Mouse (Mus musculus) hindbrain, embryonic 10.5 days (tissue): ENCODE results near the gene Kif23. TPM values are rescaled to one million over a fixed set of nuclear protein-coding genes. Genes with fewer than 3 reads are reported as not detected.
A peak's percentile ranks its signal among the peaks of the same experiment; 100 is the strongest.

Source experiments
- DNase-seq: peaks from one replicate; pipeline ENCODE4 v3.0.0-alpha.2; 2017; ENCODE audit warnings: low spot score
- H3K27ac ChIP-seq: fragments of 300-500 bp; sonication (generic); 2 replicates; pipeline ENCODE4 v1.5.1; 2016; ENCODE audit warnings: mild to moderate bottlenecking, moderate library complexity
- H3K27me3 ChIP-seq: fragments of 300-500 bp; sonication (generic); 2 replicates; pipeline ENCODE4 v1.6.1; 2016; ENCODE audit warnings: mild to moderate bottlenecking; ENCODE audit not compliant: poor library complexity, insufficient read depth, severe bottlenecking
- H3K36me3 ChIP-seq: fragments of 300-500 bp; sonication (generic); 2 replicates; pipeline ENCODE4 v1.6.1; 2016; ENCODE audit warnings: mild to moderate bottlenecking, moderate library complexity
- H3K4me1 ChIP-seq: fragments of 300-500 bp; sonication (generic); replicated peaks from 2 replicates; pipeline ENCODE4 v1.6.1; 2016; ENCODE audit warnings: mild to moderate bottlenecking
- H3K4me3 ChIP-seq: fragments of 300-500 bp; sonication (generic); 2 replicates; pipeline ENCODE4 v1.5.1; 2016; ENCODE audit warnings: mild to moderate bottlenecking, moderate library complexity
- H3K9me3 ChIP-seq: fragments of 300-500 bp; sonication (generic); 2 replicates; pipeline ENCODE4 v1.6.1; 2016; ENCODE audit warnings: mild to moderate bottlenecking, moderate library complexity
- WGBS: fragments of 180-500 bp; shearing (Covaris S2); methylation state at CpG from one replicate; pipeline ENCODE4 v1.1.7; 2016; 5-methylcytosine and 5-hydroxymethylcytosine counted together
- polyA plus RNA-seq: library from polyadenylated mRNA; unstranded; fragments of >200 nt; fragmentation: Nextera tagmentation; extraction: Ambion mirVana; gene quantifications from 2 replicates; pipeline ENCODE4 v1.2.1, GENCODE M21; 2016

Gene Kif23
- polyA plus RNA-seq, 1 experiment from 2014 or later, result 75.7 TPM

DNA sequence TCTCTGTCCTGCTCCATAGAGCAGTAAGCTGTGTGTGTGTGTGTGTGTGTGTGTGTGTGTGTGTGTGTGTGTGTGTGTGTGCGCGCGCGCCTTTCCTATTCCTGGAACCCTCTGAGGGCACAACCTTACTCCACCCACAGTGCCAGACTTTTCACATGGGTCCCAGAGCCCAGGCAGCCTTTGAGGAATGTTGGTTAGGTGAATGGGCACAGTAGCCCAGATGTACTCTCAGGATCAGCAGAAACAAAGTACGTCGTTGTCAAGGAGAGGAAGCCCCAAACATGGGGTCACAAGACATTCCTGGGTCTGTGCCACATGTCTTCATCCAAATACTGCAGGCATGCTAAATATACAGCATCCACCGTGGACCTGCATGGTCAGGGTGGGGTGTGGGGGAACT is 19.4 kb upstream of the Kif23 start:
- no peak for DNase-seq
- no peak overlapping the region for H3K27ac ChIP-seq
- H3K36me3 ChIP-seq, result no peaks in the 10 kb centered on the region
- no peaks in the 10 kb centered on the region for H3K9me3 ChIP-seq
- peaks cover 13% of the 10 kb centered on the region for H3K4me1 ChIP-seq
- peaks cover 7% of the 10 kb centered on the region; the same call in 1 of the 2 replicates for H3K27me3 ChIP-seq
- WGBS, result 92% methylated on average over 7 of the region's 7 CpGs
- no peak overlapping the region for H3K4me3 ChIP-seq

- Histone ChIP-seq H3K27ac (peak overlapping the region; percentile 36; the same call in 1 of the 2 replicates), H3K4me1 (peaks cover 17% of the 10 kb centered on the region), H3K27me3 (0 out of 2 replicates have a peak, but pooled peaks cover 1% of the 10 kb centered on the region), H3K9me3 (no peaks in the 10 kb centered on the region), H3K4me3 (no peak overlapping the region), H3K36me3 (no peaks in the 10 kb centered on the region)
- 46% methylated on average over 4 of the region's 4 CpGs for WGBS
- DNase-seq, result peak; percentile 66
These were observed 18.9 kb upstream of the Kif23 start for GRCm38 (mm10) chr9:61965411-61965930.

GRCm38 (mm10) chr9:61963356-61963755 is 16.8 kb upstream of the Kif23 start:
- H3K27me3 ChIP-seq, result no peaks in the 10 kb centered on the region
- no peak for DNase-seq

GRCm38 (mm10) chr9:61961181-61961580 is 14.6 kb upstream of the Kif23 start:
- WGBS, result 89% methylated on average over 4 of the region's 4 CpGs
- H3K4me1 ChIP-seq, result peaks cover 27% of the 10 kb centered on the region
- DNase-seq, result no peak
- H3K9me3 ChIP-seq, result no peaks in the 10 kb centered on the region
- no peaks in the 10 kb centered on the region for H3K27me3 ChIP-seq
- no peaks in the 10 kb centered on the region for H3K36me3 ChIP-seq
- H3K4me3 ChIP-seq, result no peak overlapping the region
- 0 out of 2 replicates have a peak overlapping the region, but pooled peaks have one; percentile 45 for H3K27ac ChIP-seq

More at GRCm38 (mm10) chr9:61963356-61963755, 16.8 kb upstream of the Kif23 start:
- Histone ChIP-seq H3K9me3 (no peaks in the 10 kb centered on the region), H3K27ac (no peak overlapping the region), H3K4me3 (no peak overlapping the region), H3K4me1 (peaks cover 27% of the 10 kb centered on the region), H3K36me3 (no peaks in the 10 kb centered on the region)
- 80% methylated on average over 6 of the region's 6 CpGs for WGBS

- no peak for DNase-seq
- no peak overlapping the region for H3K4me3 ChIP-seq
- no peaks in the 10 kb centered on the region for H3K36me3 ChIP-seq
- peaks cover 27% of the 10 kb centered on the region for H3K4me1 ChIP-seq
- H3K27ac ChIP-seq, result 0 out of 2 replicates have a peak overlapping the region, but pooled peaks have one; percentile 45
- no peaks in the 10 kb centered on the region for H3K27me3 ChIP-seq
- WGBS, result 64% methylated on average over 5 of the region's 5 CpGs
- H3K9me3 ChIP-seq, result no peaks in the 10 kb centered on the region
These were observed 14.2 kb upstream of the Kif23 start for GRCm38 (mm10) chr9:61960753-61961152.

DNA sequence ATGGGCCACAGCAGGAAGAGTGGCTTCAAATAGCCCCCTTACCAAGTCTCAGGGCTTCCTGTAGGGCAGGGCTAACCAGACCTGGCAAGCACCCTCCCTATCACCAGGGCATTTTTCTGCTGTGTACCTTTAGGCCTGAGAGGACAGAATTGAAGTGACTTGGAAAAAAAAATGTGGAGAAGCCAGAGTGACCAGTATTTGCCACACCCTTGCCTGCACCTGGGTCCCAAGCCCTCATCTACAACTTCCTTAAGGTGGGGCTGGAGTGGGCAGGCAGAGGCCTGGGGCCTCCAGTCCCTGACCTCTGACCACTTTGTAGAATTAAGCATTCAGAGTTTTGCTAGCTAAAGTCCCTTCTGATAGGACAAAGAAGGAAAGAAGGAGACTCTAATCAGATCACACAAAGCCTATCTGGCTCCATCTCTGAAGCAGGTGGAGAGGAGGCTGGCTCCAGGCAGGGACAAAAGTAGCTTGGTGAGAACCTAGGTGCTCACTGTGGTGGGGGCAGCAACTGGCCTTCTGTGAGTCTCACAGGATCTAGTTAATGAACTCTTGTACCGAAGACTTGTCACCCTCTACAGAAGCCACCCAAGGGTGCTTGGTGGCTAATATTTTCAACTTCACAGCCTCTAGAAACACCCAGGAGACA is 13.5 kb upstream of the Kif23 start:
- WGBS, result 81% methylated on average over 1 of the region's 1 CpGs
- no peak overlapping the region; the same call in 1 of the 2 replicates for H3K27ac ChIP-seq
- H3K4me3 ChIP-seq, result no peak overlapping the region
- H3K36me3 ChIP-seq, result no peaks in the 10 kb centered on the region
- DNase-seq, result no peak
- H3K9me3 ChIP-seq, result no peaks in the 10 kb centered on the region
- H3K27me3 ChIP-seq, result no peaks in the 10 kb centered on the region
- peaks cover 23% of the 10 kb centered on the region for H3K4me1 ChIP-seq

DNA sequence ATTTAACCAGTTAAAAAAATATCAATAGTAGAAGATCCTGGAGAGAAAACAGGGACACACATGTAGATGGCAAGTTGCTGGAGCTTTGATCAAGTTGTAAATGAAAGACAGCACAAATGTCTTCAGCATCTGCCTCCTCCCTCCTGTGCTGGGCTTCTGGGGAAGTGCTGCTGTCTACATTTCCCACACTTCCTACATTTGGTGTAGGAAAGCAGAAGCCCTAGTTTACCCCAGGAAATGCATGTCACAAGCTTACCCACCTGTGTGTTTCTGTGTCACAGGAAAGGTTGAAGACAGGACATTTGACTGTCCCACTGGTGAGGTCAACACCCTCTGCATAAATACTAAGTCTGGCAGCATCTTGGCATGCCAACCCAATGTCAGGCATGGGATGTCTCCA is 8.1 kb upstream of the Kif23 start:
- no peak for DNase-seq
- Histone ChIP-seq H3K4me3 (no peak overlapping the region), H3K27me3 (no peaks in the 10 kb centered on the region), H3K36me3 (peaks cover 4% of the 10 kb centered on the region; the same call in 1 of the 2 replicates), H3K27ac (no peak overlapping the region), H3K9me3 (no peaks in the 10 kb centered on the region), H3K4me1 (peaks cover 9% of the 10 kb centered on the region)

GRCm38 (mm10) chr9:61952241-61952640 is 5.7 kb upstream of the Kif23 start:
- no peak overlapping the region for H3K4me3 ChIP-seq
- H3K27me3 ChIP-seq, result no peaks in the 10 kb centered on the region
- peaks cover 22% of the 10 kb centered on the region for H3K4me1 ChIP-seq
- H3K36me3 ChIP-seq, result peaks cover 4% of the 10 kb centered on the region; the same call in 1 of the 2 replicates
- H3K9me3 ChIP-seq, result no peaks in the 10 kb centered on the region
- no peak for DNase-seq
- no peak overlapping the region for H3K27ac ChIP-seq
- WGBS, result 46% methylated on average over 7 of the region's 7 CpGs

GRCm38 (mm10) chr9:61947402-61948346 is 1.1 kb upstream of the Kif23 start:
- Histone ChIP-seq H3K4me3 (peak overlapping the region; percentile 97), H3K27me3 (no peaks in the 10 kb centered on the region), H3K27ac (peak overlapping the region; percentile 95), H3K4me1 (peaks cover 43% of the 10 kb centered on the region), H3K9me3 (no peaks in the 10 kb centered on the region), H3K36me3 (peaks cover 25% of the 10 kb centered on the region)
- 9% methylated on average over 24 of the region's 24 CpGs for WGBS
- DNase-seq, result peak; percentile 83

DNA sequence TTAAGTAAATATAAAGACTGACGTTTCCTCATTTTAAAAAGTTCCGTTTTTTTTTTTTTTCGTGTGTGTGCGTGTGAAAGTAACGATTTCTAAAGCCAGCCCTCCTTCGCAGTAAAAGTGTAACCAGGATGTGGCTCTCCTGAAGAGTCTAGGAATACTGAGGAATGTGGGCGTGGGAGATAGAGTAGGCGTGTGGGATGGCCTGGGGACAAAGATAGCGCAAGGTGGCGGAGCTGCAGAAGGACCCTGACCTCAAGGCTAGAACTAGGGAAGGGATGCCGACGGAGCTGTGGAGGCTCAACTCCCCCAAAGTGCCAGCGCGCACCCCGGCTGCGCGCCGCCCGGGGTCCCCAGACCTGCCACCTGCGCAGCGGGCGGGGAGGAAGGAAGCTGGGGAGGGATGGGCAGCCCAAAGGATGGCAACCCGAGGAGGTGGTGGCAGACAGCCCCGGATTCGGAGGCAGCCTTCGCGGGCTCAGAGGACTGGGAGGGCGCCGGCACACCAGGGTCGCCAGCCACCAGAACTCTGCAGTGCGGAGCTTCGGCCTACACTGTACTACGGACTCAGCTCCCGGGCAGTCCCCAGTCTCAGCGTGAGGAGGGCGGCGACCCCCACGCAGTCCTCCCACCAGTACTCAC is 482 bp downstream of the Kif23 start:
- no peak for DNase-seq
- peak overlapping the region; percentile 95 for H3K27ac ChIP-seq
- no peaks in the 10 kb centered on the region for H3K9me3 ChIP-seq
- H3K36me3 ChIP-seq, result peaks cover 37% of the 10 kb centered on the region
- H3K4me3 ChIP-seq, result peak overlapping the region; percentile 97
- under 1% methylated on average over 38 of the region's 38 CpGs for WGBS
- no peaks in the 10 kb centered on the region for H3K27me3 ChIP-seq
- H3K4me1 ChIP-seq, result peaks cover 36% of the 10 kb centered on the region

DNA sequence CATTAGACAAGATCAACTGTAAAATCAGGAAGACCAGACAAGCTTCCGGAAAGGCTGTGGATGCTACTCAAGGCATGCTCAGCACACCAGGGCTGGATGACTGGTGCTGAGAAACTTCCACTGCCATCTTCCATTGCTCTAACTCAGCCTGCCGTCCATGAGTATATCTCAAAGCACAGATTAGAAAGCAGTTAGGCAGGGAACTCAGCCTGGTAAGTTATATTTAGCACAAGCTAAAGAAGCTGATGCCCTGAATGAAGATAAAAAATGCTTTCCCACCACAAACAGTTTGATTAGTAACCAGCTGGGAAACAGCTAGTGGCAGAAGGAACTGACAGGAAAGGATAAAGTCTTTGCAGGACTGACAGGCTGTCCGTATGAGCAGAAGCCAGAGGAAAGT is 5.5 kb downstream of the Kif23 start:
- peaks cover 12% of the 10 kb centered on the region for H3K4me1 ChIP-seq
- no peak for DNase-seq
- WGBS, result 91% methylated on average over 3 of the region's 3 CpGs
- peaks cover 87% of the 10 kb centered on the region for H3K36me3 ChIP-seq
- H3K27me3 ChIP-seq, result no peaks in the 10 kb centered on the region
- no peaks in the 10 kb centered on the region for H3K9me3 ChIP-seq
- H3K27ac ChIP-seq, result no peak overlapping the region
- H3K4me3 ChIP-seq, result no peak overlapping the region

- Histone ChIP-seq H3K4me3 (no peak overlapping the region), H3K36me3 (peaks cover 100% of the 10 kb centered on the region), H3K27me3 (no peaks in the 10 kb centered on the region), H3K4me1 (no peaks in the 10 kb centered on the region), H3K9me3 (no peaks in the 10 kb centered on the region), H3K27ac (no peak overlapping the region)
- 97% methylated on average over 2 of the region's 2 CpGs for WGBS
- DNase-seq, result no peak
These were observed 13.2 kb downstream of the Kif23 start for GRCm38 (mm10) chr9:61933333-61933732.
